Mouse (Mus musculus): ENCODE measurements around the gene Rpl23. TPM values are rescaled to one million over a fixed set of nuclear protein-coding genes. Genes with fewer than 3 reads are reported as not detected.

Gene Rpl23
- total RNA-seq, 2 experiments from 2014 or later = 385 to 521 TPM

DNA sequence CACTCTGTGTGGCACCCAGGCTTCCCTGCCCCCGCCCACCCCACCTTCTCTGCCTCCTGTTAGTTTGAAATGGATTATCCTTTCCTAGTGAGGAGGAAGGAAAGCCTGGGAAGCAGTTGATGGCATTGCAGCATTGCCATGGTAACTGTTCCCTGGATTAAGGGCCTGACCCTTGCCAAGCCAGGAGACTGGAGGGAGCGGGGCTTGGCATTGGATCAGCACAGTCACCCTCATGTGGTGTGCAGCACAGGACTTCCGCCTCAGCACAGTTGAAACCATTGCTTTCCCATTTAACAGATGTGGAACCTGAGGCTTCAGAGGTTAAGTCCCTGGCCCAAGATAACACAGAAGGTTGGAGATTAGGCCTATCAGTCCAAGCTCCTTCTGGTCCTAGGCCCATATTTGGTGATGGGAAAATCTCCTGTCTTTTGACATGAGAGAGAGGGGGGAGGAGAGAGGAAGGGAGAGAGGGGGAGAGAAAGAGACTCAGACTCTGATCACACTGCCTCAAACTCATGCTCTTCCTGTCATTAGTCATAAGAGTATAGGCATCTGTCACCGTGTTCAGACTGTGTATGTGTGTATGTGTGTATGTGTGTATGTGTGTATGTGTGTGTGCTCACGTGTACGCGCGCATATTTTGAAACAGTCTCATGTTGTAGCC is 39.3 kb upstream of the Rpl23 start:
- Histone ChIP-seq H3K27ac (peak overlapping the region; percentile 80), H3K4me3 (no peak overlapping the region)
- intact Hi-C loops (cut with DNase I) = no loop called here
- TF ChIP-seq CTCF (IDR thresholded peaks at IDR 0.05) = no peak
- DNase-seq = peak; percentile 27

DNA sequence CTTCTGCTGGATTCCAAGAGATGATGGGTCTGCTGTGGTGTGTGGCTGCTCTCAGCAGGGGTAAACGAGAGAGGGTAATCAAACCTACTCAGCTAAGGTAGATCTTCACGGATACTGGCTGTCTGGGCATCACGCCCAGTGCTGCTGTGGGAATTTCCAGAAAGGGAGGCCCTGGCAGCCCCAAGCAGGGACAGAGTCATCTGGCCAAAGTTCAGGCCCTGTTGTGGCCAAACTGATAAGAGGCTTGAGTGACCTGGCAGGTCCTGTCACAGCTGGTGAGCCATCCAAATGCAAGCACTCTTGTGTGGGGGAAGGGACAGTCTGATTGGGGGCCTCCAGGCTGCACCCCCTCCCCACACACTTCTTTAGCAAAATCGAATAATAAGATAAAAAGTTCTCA is 38.6 kb upstream of the Rpl23 start:
- intact Hi-C loops (cut with DNase I) = no loop called here
- no peak for TF ChIP-seq CTCF (IDR thresholded peaks at IDR 0.05)
- H3K27ac ChIP-seq = peak overlapping the region; percentile 80
- H3K4me3 ChIP-seq = no peak overlapping the region
- peak; percentile 87 for DNase-seq

DNA sequence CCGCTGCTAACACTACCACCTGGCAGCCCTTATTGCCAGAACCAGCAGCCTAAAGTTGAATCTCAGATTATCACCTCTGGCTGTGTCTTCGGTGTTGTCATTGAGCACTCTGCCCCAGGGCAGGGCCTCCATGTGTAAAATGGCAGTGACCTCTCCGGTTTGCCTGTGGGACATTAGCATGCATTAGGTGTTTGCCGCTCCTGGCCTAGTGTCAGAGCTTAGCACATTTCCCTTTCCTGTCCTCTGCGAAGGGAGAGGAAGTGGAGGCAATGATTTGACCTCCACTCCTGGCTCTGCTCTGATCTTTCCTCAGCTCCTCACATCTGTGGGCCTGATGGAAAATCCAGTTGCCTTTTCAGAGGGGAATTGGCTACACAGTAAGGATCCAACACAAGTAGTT is 37.7 kb upstream of the Rpl23 start:
- no peak for TF ChIP-seq CTCF (IDR thresholded peaks at IDR 0.05)
- Histone ChIP-seq H3K27ac (peak overlapping the region; percentile 80), H3K4me3 (0 out of 2 replicates have a peak overlapping the region, but pooled peaks have one; percentile 11)
- DNase-seq = peak; percentile 46
- intact Hi-C loops (cut with DNase I) = no loop called here

DNA sequence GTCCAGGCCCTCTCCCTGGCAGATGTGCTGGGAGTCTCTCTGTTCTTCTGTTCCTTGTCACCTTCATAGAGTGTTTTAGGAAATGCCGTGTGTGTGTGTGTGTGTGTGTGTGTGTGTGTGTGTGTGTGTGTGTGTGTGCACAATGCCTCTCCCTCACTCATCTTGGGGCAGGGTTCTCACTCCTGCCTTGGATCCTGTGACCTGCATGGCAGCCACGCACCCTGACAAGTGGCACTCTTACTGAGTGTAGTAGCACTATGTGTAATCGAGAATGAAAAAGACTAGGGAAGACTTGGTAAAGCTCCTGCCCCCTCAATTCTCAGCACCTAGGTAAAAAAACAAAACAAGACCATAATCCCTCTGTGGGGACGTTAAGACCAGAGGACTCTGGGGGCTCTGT is 36.9 kb upstream of the Rpl23 start:
- Histone ChIP-seq H3K4me3 (no peak overlapping the region), H3K27ac (peak overlapping the region; percentile 80)
- DNase-seq = no peak
- TF ChIP-seq CTCF (IDR thresholded peaks at IDR 0.05) = no peak
- intact Hi-C loops (cut with DNase I) = no loop called here

DNA sequence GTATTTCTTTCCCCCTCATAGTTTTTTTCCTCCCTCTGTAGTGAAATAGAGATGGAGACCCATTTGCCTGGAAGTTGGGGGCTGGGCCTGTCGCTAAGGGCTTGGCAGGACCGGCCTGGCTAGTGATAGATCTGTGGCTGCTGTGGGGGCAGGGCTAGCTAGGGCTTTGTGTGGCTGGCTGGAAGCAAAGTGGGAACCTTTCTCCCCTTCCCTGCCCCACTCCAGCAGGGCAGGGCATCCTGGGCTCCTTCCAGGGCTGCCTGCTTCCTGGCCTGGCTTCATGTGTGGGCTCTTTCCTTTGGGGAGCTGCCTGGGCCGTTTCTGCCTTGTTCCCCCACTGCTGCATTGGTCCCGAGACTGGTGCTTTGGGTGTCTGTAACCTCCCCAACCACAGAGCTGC is 36.3 kb upstream of the Rpl23 start:
- peak; percentile 56 for DNase-seq
- peak overlapping the region; percentile 70 for H3K27ac ChIP-seq
- H3K4me3 ChIP-seq = no peak overlapping the region
- intact Hi-C loops (cut with DNase I) = no loop called here
- TF ChIP-seq CTCF (IDR thresholded peaks at IDR 0.05) = no peak

DNA sequence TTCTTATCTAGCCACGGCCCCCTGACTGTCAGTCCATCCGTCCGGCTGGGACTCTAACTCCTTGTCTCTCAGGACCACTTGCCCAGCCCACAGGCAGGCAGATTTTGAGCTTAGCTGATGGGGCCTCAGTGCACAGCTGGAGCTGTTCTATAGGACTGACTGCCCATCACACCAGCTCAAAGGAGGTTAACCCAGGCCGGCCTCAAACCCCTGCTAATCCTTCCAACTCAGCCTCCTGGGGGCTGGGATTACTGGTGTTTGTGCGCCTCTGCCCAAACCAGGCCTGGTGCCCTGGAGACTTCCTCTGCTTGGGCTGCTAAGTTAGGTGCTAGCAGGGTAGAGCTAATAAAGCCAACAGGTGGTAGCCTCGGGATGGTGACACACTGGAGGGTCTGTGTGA is 35.8 kb upstream of the Rpl23 start:
- peak overlapping the region; percentile 15; the same call in 1 of the 2 replicates for H3K4me3 ChIP-seq
- no peak for TF ChIP-seq CTCF (IDR thresholded peaks at IDR 0.05)
- H3K27ac ChIP-seq = peak overlapping the region; percentile 70
- intact Hi-C loops (cut with DNase I) = no loop called here
- peak; percentile 16 for DNase-seq

DNA sequence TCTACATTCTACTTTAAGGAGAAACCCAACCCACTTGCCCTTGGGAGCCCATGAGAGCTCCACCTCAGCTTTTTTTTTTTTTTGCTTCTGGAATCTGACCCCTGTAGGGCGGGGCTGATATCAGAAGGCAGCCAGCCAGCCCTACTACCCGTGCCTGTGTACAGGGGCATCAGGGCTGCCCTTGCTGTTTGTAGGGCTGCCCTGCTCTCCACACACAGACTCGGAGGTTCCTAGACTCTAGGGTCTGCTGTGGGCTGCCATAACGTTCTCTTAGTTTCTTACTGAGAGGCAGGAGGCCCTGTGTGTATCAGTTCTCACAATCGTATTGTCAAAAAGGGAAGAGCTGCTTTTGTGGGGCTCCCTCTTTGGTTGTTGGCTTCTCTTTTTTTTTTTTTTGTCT is 35.1 kb upstream of the Rpl23 start:
- Histone ChIP-seq H3K4me3 (peak overlapping the region; percentile 11; the same call in 1 of the 2 replicates), H3K27ac (peak overlapping the region; percentile 70)
- intact Hi-C loops (cut with DNase I) = no loop called here
- no peak for TF ChIP-seq CTCF (IDR thresholded peaks at IDR 0.05)
- peak; percentile 46 for DNase-seq

DNA sequence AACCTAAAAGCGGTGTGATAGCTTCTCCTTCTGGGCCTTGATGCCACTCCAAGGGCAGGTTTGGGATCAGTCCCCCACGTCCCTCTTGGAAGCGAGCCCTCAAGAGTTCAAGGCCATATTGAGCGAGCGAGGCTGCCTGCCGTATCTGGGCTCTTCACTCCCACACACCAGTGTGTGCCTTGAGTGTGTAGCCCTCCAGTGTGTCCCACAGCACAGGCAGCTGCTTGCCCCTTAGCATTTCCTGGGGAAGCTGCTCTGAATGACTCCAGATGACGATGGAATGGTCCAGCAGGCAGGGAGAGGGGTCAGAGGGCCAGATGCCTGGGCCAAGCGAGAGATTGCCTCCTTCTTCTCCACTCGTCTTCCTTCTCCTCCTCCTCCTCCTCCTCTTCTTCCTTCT is 34.7 kb upstream of the Rpl23 start:
- Histone ChIP-seq H3K4me3 (peak overlapping the region; percentile 28), H3K27ac (peak overlapping the region; percentile 70)
- no peak for TF ChIP-seq CTCF (IDR thresholded peaks at IDR 0.05)
- peak; percentile 22 for DNase-seq
- intact Hi-C loops (cut with DNase I) = no loop called here

DNA sequence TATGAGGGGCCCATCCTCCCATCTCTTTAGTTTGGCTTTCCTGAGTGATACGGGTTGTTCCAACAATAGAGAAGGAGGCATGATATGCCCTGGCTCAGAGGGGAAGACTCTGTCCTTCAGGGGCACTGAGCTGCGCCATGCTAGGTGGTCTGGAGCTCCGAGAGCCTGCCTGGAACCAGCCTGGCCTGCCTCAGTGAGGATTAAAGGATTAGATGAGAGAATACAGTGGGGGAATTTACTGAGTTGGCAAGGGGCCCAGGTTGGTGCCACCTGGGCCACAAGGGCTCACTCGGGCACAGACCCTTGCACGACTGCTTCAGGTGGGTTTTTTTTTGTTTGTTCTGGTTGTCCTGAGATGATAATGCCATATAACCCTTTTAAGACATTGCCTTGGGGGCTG is 33.9 kb upstream of the Rpl23 start:
- Histone ChIP-seq H3K4me3 (no peak overlapping the region), H3K27ac (peak overlapping the region; percentile 31)
- no peak for TF ChIP-seq CTCF (IDR thresholded peaks at IDR 0.05)
- DNase-seq = peak; percentile 16
- intact Hi-C loops (cut with DNase I) = no loop called here

DNA sequence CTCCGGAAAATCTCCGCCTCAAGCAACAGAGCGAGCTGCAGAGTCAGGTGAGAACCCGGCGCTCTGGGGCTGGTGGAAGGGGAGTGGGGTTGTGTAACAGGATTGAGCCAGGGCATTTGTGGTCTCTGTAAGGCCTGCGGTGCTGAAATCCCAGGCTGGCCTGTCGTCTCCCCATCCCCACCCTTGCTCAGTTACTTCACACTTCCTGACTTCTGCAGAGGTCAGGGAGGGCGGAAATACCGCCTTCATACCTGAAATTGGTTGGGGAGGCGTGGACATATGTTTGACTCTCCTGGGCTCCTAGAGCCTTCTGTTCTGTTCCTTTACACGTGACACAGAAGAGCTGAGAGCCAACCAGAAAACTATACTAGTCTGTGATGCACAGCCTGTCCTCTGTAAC is 33.5 kb upstream of the Rpl23 start:
- no peak for DNase-seq
- intact Hi-C loops (cut with DNase I) = no loop called here

DNA sequence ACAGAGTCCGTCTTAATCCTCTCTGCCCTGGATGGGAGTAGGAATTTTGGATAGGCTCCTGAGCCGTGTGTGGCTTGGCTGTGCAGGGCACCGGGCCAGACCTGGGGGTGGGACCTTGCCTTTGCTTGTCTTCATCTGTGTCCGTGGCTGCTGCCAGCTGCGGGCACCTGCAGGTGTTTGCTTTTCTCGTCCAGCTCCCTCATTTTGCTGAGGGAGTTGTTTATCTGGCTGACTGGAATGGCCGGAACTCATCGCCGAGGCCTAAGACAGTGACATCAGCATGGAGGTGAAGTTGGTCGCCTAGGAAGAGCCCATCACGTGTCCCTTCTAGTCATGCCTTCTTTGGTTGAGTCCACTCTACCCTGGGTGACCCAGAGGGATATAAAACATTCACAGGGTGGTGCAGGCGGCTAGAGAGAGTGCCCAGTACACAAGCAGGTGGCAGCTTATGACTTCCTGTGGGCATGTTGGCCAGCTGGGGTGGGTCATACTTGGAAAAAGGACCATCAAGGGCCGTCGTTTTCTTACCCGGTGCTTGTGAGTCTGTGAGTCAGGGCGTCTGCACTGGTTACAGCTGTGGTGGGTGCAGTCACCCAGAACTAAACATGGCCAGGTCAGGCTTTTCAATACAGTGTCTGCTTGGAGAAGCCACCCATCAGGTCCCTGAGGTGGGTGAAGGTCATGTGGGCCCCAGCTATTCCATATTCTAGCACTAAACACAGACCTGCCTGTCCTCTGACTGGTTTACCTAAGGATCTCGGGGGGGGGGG is 31.7 kb upstream of the Rpl23 start:
- Histone ChIP-seq H3K27ac (peak overlapping the region; percentile 49), H3K4me3 (peak overlapping the region; percentile 5; the same call in 1 of the 2 replicates)
- no peak for TF ChIP-seq CTCF (IDR thresholded peaks at IDR 0.05)
- intact Hi-C loops (cut with DNase I) = no loop called here
- peak; percentile 35 for DNase-seq

More for the DNA sequence above, 33.5 kb upstream of the Rpl23 start:
- Histone ChIP-seq H3K4me3 (no peak overlapping the region), H3K27ac (peak overlapping the region; percentile 53)
- TF ChIP-seq CTCF (IDR thresholded peaks at IDR 0.05) = no peak

DNA sequence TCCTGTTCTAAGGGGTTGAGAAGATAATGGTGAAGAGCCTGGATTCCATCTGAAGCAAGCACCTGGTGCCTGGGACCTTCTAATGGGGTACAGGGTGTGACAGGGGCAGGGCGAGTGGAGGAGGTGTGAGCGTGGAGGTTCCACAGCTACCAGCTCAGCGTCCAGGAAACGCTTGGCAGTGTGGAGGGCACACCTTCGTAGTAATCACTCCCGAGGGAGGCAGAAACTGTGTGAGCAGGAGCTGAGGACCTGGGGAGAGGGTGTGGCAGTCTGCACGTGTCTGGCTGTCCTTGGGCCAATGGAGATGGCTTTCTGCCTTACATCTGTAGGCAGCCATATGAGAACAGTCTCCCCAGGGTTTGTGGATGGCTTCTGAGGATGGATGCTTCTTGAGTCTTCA is 30.8 kb upstream of the Rpl23 start:
- H3K4me3 ChIP-seq = peak overlapping the region; percentile 23; the same call in 1 of the 2 replicates
- no peak overlapping the region for H3K27ac ChIP-seq
- TF ChIP-seq CTCF (IDR thresholded peaks at IDR 0.05) = no peak
- DNase-seq = peak; percentile 14
- intact Hi-C loops (cut with DNase I) = no loop called here

DNA sequence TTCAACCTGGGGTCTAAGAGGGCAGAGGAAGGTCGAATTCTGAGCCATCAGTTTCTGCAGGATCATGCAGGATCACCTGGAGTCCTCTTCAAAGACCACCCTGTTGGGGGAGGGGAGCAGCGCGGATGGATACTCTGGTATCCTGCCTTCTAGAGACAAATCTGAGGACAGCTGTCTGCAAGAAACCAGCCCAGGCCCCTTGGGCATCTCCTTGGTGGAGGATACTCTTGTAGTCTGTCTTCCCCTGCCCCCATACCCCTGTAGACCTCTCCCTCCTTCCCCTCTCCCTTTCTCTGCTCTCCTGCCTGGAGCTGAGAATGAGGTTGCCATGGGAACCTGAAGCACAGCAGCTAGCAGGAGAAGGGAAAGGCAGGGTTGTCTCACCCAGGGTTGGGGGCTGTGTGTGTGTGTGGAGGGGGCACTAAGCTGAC is 30.3 kb upstream of the Rpl23 start:
- Histone ChIP-seq H3K27ac (peak overlapping the region; percentile 16; the same call in 1 of the 2 replicates), H3K4me3 (no peak overlapping the region)
- peak; percentile 13 for DNase-seq
- intact Hi-C loops (cut with DNase I) = no loop called here
- TF ChIP-seq CTCF (IDR thresholded peaks at IDR 0.05) = no peak
